Mouse (Mus musculus) c-Kit-positive CD71-negative TER-119-negative erythroid progenitor cells, embryonic 14.5 days (primary cell): ENCODE results near the gene Gpr27.

Source experiments
- DNase-seq: peaks from one replicate; pipeline ENCODE4 v3.0.0-alpha.2; 2013; ENCODE audit warnings: low read depth

Gene Gpr27

DNA sequence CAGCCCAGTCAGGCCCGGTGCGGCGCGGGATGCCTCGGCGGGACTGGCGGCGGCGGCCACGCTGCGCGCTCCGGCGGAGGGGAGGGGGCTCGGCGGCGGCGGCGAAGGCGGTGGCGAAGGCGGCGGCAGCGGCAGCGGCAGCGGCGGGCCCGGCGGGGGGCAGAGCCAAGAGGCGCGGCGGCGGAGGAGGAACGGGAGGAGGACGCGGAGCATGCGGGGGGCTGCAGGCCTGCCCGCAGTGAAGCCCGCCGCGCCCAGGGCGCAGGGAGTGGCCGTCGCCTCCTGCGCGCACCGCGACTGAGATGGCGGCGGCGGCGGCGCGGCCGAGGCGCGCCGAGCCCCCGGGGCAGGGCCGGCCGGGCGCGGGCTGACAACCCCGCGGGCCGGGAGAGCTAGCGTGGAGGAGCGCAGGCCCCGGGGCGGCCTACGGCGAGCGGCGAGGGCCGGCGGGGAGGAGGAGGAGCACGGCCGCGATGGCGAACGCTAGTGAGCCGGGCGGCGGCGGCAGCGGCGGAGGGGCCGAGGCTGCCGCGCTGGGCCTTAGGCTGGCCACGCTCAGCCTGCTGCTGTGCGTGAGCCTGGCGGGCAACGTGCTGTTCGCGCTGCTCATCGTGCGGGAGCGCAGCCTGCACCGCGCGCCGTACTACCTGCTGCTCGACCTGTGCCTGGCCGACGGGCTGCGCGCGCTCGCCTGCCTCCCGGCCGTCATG is at the start of gene Gpr27:
TSS of gene Gpr27 (plus strand) at position 474 of the 710 bp plus-strand sequence.
- no peak for DNase-seq

DNA sequence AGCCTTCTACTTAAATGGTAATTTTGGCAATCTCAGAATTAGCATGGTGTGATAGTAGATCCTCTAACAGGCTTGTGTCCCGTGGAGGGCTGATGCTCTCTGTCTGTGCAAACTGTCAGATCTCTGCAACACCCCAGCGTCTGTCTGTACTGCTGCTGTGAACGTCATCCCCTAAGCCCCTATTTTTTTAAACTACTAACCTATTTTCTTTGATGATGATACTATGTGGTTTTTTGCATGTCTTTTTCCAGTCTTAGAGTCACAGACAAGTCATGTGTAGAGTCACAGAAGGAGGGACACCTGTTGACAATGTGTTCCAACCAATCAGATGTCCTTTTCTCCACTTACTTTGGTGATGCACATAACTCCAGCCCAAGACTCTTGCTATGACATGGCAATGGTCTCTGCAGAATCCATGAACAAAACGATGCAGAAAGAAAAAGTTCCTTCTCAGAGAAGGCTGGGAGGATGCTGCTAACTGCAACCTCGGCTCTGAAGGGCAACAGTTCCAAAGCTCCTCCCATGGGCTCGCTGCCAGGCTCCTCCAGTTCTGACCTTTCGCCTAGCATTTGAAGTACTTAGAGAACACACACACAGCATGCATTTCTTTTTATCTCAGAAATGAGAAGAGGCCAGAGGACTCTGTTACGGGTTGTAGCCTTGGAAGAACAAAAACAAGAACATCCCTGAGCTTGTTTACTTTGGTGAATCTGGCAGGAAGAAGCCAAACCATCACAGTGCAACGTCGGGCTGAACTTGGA is 48.9 kb upstream of the Gpr27 start:
- no peak for DNase-seq

DNA sequence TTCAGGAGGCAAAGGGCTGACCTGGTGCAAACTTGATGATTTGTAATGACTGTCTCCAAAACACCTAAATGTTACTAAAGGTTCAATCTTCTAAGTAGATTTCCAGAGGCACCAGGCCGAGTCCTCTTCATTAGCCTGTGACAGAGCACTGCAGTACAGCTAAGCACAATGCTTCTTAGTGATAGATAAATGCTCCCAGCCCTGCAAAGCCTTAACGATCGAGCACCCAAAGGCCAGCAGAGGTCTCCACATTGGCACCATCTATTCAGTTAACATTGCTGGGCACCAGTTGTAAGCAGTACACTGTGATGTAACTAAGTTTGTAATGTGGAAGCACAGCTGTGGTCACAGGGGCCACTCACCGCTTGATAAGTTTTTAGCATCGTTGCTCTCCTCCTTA is 48.1 kb upstream of the Gpr27 start:
- DNase-seq = no peak

DNA sequence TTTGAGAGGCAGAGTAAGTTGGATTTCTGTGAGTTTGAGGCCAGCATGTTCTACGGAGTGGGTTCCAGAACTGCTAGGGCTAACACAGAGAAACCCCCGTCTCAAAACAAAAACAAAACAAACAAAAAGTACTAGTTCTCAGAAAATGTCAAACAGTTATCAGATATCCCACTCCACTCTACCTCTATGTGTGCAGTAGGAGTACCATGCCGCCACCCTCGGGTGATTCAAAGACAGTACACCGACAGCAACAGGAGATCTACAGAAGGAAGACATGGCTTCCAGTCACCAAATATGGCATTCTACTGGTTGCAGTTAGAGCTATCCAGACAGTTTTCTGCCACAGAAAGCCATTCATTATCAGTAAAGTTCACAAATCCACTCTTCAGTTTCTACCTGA is 47.6 kb upstream of the Gpr27 start:
- no peak for DNase-seq

DNA sequence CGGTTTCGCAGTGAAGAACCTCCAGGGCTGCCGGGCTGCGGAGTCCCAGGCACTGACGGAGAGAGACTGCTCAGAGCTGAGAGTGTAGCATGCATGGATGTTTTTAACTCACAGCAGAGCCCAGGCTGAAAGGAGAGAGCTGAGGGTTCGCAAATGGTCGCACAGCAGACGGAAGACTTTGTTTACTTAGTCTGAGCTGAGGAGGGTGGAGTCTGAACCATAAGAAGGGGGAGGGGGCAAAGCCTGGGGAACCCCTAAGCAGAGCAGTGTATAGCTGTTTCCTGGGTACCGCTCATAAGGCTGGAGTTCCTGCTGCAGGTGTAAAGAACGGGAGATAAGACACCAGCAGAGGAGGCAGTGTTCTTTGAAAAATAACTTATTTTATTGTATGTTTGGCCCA is 46.1 kb upstream of the Gpr27 start:
- DNase-seq = no peak

DNA sequence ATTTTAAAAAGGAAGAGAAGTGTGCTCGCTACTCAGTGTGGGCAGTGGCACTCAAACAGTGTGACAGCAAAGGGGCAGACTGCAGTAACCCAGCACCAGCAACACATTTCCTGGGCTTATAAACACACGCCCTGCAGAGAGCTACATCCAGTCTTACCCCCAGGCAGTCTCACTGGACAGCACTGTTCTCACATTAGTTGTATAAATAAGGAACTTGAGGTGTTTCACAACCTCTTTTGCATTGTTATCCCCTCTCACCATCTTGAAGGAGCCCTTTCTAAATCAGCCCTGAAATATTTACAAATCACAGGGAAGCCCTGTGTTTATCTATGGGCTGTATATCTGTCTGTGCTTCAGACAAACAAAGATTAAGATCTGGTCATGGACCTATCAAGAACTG is 43.2 kb upstream of the Gpr27 start:
- no peak for DNase-seq

DNA sequence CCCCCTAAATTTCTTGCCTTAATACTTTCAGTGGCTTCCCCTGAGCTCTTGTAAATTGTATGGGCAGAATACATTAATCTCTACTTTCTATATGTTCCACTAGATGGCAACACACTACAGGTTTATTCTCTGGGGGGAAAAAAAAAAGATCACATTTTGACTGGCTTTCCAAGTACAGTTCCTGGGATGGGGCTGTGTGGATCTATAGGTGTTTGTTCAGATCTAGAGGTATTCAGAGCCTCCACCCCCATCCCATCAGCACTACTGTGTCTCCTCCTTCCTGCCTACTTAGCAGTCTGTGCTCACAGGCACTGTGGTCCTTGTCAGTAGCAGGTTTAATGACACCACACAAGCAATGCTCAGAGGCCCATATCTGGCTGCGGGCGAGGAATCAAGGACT is 40.1 kb upstream of the Gpr27 start:
- DNase-seq = no peak

DNA sequence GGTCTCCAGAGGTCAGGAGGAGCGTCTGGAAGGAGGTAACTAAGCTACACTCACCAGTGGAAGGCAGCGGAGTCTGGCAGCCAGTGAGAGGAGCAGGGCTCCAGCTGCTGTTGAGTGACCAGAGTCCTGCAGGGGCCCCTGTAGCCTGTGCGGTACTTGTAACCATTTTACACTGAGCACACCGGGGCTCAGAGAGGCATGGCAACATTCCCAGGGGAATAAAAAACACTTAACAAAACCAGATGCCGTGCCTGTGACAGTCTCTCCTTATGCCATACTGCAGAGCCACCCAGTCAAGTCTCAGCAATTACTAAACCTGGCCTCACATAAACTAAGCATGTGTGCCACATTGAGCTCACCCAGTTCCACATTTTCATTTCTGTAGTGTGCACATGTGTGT is 38.1 kb upstream of the Gpr27 start:
- DNase-seq = no peak

DNA sequence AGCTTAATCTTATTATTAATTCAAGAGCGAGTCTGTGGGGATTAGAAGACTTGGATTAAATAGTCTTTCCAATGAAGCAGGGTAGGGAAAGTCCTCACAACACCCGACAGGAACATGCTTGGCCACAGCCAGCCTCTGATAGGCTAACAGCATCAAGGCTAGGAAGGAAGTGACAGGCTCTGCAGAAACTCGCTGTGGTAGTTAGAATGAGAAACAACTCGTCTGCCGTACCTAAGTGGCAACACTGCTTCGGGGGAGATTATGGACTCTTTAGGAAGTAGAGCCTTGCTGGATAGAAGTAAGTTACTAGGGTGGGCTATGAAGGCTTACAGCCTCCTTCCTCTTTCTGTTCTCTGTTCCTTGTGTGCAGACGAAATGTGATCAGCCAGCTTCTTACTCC is 37.0 kb upstream of the Gpr27 start:
- DNase-seq = no peak

DNA sequence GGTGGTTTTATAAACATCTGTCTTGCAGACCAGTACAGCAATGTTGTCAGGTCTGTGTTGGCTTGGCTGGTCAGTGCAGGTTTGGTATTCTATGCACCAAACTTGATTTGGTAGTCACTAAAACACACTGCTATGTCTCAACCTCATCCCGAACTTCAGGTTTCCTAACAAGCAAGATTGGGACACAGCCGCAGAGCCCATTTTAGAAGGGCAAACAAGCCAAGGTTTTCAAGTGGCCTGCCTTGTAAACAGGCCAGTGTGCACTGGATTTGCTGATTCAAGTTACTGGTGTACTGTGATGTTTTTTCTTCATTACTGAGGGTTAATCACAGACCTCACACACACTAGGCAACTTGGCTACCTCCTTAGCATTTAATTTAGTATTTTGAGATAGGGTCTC is 36.4 kb upstream of the Gpr27 start:
- DNase-seq = no peak

DNA sequence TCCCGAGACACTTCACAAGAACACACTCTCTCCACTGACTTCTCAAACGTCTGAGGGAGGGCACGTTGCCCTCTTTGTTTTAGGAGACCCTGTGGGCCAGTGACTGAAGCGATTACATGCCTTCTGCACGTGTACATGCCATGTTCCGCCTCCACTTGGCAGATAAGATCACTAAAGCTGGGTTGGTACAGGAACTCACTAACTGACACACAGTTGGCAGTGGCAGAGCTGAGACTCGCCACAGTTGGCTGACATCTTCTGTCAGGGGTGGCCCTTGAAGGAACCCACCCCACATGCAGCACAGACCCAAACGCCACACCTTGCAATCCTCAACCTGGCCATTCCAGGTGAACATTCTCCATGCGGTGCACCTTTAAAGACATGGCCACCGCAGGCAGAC is 33.9 kb upstream of the Gpr27 start:
- DNase-seq = no peak

DNA sequence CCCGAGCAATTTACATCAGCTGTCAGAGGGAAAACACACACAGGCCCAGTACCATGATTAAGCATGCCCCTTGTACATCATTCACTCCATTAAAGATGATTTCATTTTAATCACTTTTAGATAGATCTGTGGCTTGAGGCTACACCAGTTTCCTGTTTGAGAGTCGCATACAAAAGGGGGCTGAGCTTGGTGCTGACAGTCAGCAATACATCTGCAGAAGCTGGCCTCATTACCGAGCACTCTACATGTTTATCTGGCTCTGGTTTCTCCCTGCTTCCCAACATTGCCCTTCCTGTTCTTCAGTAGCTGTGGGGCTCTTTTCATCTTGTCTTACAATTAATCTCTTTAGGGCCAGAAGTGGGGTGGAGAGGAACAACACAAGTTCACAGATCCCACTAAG is 32.0 kb upstream of the Gpr27 start:
- no peak for DNase-seq

DNA sequence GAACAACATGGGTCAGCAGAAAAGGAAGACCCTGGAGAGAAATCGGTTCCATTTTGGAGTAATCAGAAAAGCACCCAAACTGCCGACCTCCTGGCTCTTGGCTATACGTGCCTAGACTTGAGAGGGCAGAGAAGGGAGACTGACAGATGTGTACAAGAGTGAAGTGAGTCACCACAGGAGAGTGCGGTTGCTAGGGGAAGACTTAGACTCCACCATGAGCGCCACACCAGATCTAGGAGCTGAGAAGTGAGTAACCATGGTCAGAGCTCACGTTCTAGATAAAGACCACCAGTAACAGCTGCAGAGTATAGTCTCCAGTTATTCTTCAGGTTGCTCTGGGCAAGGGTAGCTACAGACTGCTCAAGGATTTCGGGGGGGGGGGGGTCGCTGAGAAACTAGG is 29.2 kb upstream of the Gpr27 start:
- DNase-seq = no peak

DNA sequence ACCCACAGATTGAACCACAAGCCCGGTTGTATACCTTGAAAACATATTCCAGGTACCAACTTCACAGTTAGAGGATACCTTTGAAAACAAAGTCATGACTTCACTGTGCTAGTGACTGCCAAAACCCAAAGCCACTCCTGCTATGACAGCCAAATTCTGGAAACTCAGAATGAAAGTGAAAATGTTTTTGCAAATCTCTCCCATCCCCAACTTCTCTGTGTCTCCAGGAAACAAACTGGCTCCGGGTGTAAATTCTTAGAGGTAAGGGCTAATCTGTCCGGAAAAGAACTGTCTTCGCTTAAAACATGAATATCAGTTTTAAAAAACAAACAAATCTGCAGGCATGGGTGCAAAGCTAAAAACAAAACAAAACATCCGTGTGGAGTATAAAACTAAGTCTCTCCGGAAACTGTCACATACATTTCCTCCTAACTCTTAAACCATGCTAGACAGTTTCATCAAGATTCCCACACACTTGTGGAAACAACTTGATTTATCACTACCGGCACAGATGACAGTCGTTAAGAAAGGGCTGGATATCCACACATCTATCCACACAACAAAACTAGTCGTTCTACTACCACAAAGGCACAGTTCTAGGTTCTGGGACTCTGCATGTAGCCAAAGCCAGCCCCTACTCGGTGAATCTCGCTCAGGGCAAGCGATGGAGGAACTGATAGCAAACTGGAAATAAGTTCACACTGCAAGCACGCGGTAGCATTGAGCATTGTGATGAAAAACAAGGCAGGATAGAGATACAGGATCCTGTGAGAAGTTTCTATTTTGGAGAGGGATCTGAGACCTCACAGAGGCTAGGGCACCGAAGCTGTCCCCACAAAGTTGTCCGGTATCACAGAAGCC is 26.8 kb upstream of the Gpr27 start:
- no peak for DNase-seq

DNA sequence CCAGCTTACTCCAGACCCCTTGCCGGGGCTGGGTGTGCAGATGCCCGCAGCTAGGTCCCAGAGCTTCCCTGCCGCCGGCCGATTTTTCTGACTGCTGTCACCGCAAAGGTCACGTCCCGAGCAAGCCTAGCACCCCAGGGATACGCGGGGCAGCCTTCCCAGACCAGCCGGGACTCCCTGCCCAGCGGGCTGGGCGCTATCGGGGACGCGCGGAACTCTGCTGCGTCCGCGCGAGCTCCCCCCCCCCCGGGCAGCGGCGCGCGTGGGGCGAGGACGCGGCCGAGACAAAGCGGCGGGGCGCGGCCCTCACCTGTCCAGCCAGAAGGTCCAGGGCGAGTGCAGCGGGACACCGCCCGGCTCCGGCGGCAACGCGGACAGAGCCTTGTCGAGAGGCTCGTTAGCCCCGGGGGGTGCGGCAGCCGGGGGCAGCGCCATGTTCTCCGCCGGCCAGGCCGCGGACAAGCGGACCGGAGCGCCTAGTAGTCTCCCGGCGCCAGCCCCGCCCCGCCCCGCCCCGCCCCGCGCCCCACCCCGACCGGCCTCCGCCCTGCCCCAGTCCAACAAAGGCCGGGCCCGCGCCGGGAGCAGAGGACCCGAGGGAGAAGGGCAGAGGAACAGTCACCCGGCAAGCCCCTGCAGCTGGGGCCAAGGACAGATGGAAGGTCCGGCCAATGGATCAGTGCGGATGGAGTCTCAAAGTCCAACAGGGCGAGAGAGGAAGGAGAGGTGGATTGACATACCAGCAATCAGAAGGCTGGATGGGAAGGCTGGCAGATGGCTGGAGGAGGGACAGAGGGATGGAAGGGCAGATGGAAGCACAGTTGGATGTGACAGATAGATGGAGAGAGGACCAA is 25.9 kb upstream of the Gpr27 start, which contains the start of the genes Eif4e3 and Gm20696:
TSS of gene Eif4e3 (minus strand) at position 454 of the 854 bp plus-strand sequence.
TSS of gene Gm20696 (minus strand) at position 480 of the 854 bp plus-strand sequence.
- DNase-seq = no peak

DNA sequence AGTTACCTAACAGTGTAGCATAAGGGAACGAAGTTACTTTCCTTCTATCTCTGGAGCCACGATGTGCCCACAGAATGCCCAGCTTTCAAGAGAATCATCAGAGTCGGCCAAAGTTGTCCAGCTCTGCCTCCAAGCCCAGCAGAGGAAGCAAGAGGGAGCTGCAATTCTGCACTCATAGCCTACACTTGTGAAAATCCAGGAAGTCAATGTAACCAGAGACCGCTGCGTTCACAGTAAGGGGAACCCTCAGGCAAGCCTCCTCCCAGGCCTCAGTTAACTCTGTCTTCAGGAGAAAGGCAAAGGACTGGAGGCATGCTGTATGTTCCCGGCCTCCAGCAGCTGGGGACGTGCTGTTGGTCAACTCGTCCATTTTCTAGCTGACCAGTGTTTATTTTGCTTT is 25.2 kb upstream of the Gpr27 start:
- no peak for DNase-seq

DNA sequence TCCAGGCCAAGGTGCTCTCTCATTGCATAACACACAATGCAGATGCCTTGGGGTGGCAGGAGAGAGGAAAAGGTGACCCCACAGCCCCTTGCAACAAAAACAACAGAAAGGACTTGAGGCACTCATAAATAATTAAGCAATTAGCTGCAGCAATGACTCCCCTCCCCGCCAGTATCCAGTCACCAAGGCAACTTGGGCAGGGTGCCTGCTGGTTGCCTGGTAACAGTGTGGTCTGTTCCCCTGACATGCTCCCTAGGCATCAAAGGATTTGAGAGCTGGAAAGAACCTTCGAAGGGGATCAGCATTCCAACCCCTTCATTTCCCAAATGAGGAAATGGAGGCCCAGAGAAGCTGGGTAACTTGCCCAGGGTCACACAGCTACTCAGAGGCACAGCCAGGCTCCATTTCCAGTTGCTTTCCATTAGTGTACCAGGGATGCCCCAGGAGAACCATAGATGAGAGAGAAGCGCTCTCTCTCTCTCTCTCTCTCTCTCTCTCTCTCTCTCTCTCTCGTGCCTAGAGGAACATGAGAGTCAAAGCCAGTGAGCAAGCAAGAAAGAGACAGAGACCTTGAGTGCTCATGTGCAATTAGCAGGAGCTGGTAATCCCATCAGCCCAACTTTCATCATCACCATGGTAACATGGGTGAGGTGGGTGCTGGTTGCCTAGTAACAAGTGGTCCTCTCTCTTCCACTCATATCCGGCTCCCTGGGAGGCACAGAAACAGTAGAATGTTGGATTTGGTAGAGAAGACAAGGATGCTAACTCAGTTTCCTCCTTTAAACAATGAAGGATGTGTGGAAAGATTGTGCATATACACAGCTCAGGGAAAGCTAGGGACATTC is 22.8 kb upstream of the Gpr27 start:
- DNase-seq = no peak

DNA sequence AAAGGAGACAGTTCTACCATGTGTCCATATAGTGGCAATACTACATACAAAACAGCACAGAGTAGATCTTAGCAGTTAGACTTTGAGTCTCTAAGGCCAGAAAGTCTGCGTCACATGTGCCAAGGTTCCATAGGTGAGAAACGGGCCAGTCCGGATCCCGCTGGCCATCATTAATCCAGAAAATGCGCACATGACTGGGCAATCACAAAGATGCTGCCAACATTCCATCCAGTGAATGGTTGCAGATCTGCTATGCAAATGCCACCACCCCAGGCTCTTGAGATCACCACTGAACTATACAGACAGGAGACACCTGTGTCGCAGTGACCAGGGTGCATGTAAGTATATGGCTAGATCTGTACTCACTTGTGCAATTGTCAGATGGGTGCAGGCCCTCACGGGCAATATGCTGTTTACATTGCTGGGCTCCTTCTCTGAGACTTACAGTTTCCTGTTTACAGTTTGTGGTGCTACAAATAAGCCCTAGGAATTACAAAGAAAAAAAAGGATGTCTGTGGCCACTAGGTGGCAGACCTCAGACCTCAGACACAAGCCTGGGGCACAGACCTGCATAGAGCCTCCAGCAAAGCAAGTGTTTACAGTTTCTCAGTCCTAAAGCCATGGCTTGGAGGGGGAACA is 21.9 kb upstream of the Gpr27 start:
- DNase-seq = peak; percentile 50

DNA sequence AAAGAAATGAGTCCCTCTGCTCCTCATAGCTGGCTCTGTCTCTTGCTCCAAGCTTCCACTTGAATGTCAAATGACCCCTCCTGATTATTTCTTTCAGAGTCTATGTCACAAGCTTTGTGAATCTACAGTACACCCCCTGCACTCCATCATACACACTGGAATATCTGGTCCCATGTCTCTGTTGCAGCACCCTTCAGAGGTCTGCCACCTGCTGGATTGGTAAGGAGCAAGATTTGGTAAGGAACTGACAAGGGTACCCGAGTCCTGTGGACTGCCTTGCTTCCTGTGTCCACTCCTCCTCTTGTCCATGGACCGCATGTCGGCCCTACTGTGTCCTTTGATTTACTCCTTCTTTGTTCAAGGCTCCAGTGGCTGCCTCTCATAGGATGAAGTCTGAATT is 20.7 kb upstream of the Gpr27 start:
- DNase-seq = no peak

DNA sequence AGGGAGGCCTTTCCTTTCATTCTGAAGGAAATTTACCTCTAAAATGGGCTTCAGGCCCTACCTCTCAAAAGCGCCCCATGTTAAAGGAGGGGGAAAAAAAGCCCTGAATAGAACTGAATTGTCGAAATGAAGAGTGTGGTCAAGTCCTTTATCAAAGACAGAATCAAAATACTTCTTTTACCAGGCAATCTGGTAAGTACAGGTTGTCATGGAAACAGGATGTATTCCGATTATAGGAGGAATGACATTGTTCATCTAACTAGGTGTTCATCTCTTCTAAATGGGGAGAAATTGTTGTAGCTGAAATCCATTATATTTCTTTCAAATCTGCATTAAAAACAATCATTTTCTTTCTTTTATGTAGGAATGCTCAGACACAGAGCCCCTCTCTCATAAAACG is 18.0 kb upstream of the Gpr27 start:
- DNase-seq = no peak
